Mouse (Mus musculus) CD4-positive, CD25-positive, alpha-beta regulatory T cell, adult 4 months (primary cell): ENCODE results near the gene Usp48. TPM values are rescaled to one million over a fixed set of nuclear protein-coding genes. Genes with fewer than 3 reads are reported as not detected.

Experiments
- ATAC-seq: one replicate; pipeline ENCODE4 v1.8.0; 2017
- polyA plus RNA-seq, 2 experiments: library from polyadenylated mRNA; unstranded; fragments of 100-300 nt; shearing (Covaris generic); gene quantifications; one replicate each; pipeline ENCODE4 v1.2.1; 2017

Usp48 gene
- polyA plus RNA-seq, 2 experiments from 2014 or later: 41.9 to 62.2 TPM

GRCm38 (mm10) chr4:137661547-137661946 is 68.0 kb downstream of the Usp48 start:
- ATAC-seq: no peak

DNA sequence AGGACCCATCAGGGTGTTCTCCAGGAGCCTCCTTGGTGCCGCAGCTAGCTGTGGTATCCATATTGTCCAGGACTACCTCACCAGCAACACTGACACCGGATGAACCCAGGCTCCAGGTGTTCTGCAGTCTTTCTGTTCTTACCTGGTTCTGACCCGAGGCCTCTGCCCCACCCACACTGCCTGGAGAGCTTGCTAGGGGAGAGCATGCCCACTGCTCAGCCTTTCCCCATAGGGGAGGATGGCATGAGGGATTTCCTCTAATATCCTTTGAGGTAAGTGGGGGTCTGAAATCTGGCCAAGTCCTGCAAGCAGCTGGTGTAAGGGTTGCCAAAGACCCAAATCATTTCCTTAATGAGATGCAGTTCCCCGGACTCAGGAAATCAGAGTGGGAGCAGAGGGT is 69.9 kb downstream of the Usp48 start:
- ATAC-seq: no peak

GRCm38 (mm10) chr4:137664433-137664979 is 71.0 kb downstream of the Usp48 start, which contains the start of gene Rap1gap:
Rap1gap (plus strand) TSS chr4:137664726.
- no peak for ATAC-seq

DNA sequence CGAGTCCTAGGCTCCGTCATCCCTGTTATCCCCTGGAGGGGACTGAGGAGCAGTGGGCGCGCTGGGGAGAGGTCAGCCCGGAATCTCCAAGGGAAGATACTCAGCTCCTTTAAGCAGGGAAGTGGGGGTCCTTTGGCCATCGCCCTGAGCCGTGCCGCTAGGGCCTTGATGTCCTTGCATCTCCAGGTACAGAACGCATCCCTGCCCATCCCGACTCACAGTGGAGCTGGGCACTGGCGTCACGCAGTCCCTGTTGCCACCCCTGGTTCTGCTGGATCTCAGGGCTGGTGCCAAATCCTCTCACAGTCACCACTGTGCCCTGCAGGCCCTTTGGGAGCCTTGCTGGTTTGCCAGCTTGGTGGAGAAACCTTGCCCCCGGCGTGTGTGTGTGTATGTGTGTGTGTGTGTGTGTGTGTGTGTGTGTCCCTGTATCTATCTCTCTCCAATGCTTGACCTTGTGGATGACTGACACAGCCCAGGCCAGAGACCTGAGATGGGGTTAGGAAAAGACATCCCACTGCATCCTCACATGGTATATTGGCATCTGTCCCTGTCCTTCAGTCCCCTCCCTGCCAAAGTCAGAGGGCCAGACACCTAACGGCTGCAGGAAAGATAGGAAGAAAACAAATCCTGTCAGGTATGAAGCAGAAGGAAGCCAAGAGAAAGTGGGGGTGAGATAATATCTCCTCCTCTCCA is 71.6 kb downstream of the Usp48 start:
- ATAC-seq: no peak

DNA sequence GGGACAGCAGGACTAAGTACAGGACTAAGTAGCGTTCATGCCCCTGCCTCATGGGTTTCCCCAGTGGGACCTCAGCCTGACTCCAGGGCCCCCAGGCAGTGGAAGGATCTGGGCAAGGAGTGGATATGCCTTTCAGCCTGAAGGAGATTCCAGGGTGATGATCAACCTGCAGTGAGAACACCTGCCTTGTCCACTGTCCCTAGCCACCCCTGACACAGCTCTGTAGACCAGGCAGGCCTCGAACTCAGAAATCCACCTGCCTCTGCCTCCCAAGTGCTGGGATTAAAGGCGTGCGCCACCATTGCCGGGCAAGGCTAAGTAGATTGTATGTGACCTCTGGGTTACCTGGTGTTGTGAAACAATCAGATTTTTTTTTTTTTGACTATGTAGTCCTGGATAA is 72.2 kb downstream of the Usp48 start:
- no peak for ATAC-seq

DNA sequence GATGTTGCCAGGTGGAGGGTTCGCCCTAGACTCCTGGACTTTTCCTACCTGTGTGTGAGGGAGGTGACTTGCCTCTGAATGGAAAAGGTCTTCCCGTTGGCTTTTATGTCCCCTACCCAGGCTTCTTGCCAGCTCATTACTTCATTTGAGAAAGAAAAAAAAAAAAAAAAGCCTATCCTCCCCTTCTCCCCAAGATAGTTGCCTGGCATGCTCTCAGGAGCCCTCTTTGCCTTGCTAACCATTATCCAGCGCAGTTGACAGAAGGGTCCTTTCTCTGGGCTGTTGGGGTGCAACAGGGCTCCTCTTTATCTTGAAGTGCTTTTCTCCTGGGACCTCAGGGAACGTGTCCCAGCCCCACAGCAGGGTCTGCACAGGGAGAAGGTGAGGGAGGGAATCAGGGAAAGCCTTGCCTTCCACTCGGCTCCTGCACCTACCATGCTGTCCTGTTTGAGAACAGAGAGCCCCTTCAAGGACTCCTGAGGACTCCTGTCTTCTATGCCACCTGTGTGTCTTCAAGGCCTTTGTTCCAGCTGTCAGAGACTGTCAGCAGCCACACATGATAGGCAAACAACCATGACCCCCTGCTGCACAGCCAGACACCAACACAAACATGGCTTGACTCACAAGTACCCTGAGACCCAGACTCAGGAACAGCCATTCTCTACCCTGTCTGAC is 72.9 kb downstream of the Usp48 start:
- no peak for ATAC-seq

DNA sequence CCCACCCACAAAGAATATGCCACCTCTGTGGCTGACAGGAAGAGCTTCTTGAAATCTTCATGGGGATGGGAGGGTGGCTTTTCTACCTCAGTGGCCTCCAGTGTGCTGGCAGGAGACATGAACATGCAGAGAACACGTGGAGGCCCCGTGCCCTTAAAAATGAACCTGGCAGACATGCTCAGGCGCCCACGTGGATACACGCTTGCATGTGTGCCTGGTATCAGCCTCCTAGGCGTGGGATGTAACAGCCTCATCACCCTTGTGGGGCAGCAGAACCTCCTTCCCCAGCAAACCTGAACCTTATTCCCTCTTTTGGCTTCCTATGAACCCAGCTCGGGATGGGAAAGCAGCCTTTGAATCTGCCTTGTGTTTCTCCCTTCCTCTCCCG is 73.4 kb downstream of the Usp48 start:
- ATAC-seq: no peak

DNA sequence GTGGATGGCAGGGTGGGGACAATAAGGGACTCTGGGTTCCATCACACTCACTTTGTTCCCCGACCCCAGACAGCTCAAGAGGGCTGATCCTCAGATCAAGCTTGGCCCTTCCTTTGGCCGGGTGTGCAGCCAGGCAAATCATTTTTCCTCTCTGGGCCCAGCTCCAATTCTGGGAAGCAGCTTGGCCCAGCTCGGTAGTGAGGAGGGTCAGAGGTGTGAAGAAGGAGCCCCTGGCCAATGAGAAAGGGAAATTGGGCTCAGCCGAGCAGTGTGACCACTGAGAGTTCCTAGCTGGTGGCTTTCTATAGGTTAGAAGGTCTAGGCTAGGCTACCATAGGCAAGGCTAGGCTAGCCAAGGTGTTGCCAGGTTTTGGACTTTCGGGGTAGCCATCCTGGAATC is 74.2 kb downstream of the Usp48 start:
- no peak for ATAC-seq

- no peak for ATAC-seq
These were observed 78.4 kb downstream of the Usp48 start for GRCm38 (mm10) chr4:137671711-137672500.

DNA sequence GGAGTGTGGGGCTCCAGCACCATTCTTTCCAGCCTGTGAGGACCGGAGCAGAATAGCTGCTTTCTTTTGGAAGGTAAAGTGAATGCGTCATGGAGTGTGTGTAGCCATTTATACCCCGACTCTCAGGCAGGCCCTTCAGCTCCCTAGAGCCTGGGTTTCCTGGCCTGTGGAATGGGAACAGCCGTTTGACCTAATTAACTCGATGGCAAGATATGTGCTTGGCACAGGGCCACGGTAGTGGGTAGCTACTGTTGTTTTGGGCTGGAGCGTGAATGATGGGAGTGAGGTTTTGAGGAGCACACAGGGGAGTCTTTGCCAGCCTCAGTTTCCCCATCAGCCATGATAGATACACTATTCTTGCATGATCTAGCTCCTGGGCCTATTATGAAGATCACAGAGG is 82.0 kb downstream of the Usp48 start:
- no peak for ATAC-seq

DNA sequence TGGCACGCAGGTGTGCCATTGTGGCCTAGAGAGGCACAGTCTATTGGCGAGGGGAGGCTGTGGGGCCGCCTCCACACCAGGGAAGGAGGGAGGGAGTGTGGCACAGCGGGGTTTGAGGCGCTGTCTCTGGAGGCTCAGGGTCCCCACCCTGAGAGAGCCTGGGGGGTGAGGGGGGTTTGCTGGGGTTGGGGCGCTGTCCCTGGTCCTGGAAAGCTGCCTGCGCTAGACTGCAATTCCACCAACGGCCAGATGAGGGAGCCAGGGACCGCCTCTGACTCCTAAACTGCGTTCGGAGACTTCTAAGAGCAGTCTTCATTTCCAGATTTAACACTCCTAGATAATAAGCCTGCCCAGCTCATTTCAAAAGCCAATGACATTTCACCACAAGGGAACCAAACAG is 82.5 kb downstream of the Usp48 start:
- no peak for ATAC-seq

GRCm38 (mm10) chr4:137676700-137677484 is 83.3 kb downstream of the Usp48 start:
- ATAC-seq: no peak

DNA sequence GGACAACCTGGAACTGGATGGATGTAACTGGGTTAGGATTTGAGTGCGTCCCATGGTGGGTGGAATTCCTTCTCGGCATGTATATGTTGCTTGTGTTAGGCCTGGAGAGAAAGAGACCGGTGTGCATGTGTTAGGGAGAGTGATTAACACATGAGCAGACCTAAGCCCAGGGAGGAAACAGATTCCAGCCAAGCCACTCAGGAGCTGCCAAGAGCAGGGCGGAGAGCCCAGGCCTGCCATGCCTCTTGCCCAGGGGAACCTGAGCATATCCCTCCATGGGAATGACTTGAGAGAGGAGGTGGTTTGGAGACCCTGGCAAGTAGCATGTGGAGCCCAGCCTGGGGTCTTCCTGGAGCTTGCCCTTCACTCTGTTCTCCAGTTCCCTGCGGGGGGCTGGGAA is 84.4 kb downstream of the Usp48 start:
- ATAC-seq: no peak

DNA sequence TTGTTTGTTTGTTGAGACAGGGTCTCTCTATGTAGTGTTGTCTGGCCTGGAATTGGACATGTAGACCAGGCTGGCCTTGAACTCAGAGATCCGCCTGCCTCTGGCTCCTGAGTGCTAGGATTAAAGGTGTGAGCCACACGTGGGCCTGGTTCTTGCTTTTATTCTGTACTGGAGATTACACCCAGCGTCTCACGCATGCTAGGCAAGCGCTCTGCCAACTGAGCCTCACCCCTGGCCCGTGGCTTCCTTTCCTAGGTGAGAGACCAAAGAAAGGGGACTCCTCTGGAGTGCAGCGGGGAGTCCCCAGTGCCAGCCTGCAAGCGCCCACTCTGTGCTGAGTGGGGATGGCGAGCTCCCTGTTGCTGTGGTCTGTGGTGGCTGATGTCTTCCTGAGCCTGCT is 85.0 kb downstream of the Usp48 start:
- ATAC-seq: no peak

DNA sequence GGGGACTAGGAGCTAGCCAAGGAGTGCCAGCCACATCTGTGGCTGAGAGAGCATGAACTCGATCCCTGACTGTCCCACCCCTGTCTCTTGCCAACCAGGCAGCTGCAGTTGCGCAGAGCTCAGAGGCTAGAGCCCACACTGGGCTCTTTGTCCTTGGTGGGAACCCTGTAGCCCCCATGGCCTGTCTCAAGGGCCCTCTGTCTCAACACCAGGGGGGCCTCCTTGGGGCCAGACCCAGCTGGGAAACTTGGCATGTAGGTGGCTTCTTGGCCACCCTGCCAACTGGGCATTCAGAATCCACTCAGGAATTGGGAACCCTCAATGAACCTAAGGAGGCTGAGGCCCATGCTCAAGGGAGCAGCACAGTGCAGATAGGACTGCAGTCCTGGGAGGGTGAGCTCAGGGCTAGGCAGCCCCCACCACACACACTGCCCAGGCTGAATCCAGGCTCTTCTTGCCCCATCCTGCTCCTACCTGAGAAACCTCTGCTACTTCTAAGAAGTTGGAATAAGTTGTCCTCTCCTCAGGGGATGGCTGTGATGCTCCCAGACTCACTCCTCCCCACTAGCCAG is 86.5 kb downstream of the Usp48 start:
- ATAC-seq: no peak

DNA sequence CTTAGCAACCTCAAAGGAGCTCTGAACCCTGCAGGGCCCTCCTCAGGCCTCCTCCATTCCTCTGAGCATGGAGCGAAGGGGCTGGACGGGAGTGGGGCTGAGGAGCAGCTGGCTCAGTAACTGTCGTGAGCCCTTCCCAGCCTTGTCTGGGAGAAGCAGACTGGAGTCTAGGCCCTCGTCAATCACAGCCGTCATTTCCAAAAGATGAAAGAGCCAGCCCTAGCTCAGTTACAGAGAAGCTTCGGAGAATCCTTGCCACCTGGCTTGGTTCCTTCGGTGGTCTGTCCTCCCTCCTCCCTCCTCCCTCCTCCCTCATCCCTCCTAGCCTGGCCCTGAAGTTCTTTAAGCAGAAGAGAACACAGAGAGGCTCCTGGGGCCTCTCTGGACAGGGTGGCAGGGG is 87.2 kb downstream of the Usp48 start:
- no peak for ATAC-seq

GRCm38 (mm10) chr4:137681408-137682104 is 88.0 kb downstream of the Usp48 start:
- no peak for ATAC-seq

DNA sequence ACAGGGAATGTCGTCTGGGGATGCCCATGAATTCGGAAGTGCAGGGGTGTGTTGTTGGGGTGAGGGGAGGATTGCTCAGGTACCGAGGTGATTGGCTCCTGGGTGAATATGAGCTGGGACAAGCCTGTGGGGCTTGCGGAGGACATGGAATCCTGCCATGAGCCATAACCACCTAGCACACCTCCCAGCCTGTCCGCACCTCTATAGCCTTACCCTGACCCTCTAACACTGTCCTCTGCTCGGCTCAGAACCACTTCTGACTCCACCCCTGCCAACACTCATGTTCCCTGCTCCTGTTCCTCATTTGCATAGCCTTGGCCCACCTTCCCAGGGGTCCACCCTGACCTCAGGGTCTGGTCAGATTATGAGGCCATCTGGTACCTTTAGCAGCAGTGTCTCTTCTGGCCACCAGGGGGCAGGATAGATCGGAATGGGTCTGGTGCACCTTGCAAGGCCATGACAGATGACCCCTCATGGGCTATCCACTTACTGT is 89.5 kb downstream of the Usp48 start:
- ATAC-seq: no peak

DNA sequence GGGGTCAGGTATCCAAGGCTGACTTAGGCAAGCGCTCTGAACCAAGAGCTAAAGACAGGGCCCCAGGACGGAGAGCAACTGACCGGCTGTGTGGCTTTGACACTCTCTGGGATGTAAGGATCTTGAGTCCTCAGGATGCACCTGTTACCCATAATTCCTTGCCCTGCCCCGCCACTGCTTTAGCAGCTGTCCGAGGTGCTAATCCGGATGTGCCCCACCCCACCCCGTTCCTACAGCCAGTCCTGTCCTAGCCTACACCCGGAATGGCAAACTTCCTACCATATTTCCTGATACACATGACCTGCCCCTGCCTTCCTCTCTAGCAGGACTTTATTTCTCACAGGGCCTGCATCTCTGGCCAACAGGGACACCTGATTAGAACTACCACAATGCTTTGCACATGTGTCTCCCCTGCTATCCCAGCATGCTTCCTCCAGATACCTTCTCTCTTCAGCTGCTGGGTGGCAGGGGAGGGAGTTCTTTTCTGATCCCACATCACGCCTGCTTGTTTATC is 91.3 kb downstream of the Usp48 start:
- no peak for ATAC-seq

- ATAC-seq: no peak
These were observed 92.7 kb downstream of the Usp48 start for GRCm38 (mm10) chr4:137686303-137686702.

DNA sequence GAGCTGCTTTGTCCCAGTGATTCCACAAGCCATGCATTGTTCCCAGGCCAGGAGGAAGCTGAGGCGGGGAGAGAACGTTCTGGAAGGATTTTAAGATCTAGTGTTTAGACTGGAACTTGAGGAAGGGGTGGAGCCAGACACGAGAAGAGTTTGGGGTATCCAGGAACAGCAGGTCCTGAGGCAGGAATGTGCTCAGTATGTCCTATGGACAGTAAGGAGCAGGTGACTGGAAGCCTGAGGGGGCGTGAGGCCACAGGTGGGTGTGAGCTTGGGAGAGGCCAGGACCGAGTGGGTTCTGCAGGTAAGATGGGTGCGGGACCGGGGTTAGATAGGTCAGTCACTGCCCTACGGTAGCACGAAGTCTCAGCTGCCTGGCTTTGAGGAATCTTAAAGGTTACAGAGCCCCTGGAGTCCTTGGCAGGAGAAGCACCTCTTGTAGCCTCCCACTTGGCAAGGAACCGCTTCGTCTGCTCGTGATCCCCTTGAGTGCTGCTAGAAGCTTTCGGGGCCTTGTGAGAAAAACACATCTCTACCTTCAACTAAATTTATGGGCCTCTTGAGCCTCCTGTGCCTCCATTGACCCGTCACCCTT is 93.8 kb downstream of the Usp48 start:
- ATAC-seq: no peak
